20 mouse cellular contexts compared by ENCODE assay signal in the genomic region with DNA sequence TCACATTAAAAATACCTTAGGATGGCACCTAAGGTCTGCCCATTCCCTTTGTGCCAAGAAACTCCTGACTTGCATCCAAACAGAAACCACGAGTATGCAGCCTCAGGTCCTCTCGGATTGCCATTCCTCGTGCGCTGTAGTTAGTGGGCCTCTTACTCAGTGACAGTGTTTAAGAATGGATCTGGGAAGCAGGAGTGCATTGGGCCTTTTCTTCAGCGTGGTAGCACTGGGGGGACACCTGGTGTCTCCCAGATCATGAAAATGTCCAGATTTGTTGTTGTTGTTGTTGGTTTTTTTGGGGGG.
DNase-seq lines count a peak whose midpoint lies in the region; ATAC-seq and TF ChIP-seq lines count a peak whose summit lies in the region.
"Had no signal": no experiment of that assay in that cellular context is flagged by ENCODE, and none has a peak within 500 bp of the region (broad histone marks: within the 10 kb centered on the region; RNA-seq: fewer than 3 reads in every experiment).

No protein-coding gene starts in this region.

- no peaks in the 10 kb centered on the region for H3K27me3 ChIP-seq in embryonic facial prominence, embryonic 14.5 days (replicated peaks; ENCODE audit: control insufficient read depth, insufficient read depth, low read length)
- no peaks in the 10 kb centered on the region for H3K27me3 ChIP-seq in embryonic facial prominence, embryonic 10.5 days (replicated peaks; ENCODE audit: low read depth, poor library complexity, severe bottlenecking)
- no peaks in the 10 kb centered on the region for H3K27me3 ChIP-seq in hindbrain, embryonic 13.5 days
- H3K27me3 ChIP-seq in hindbrain, embryonic 10.5 days (ENCODE audit: insufficient read depth, poor library complexity, severe bottlenecking): no peaks in the 10 kb centered on the region
- no peaks in the 10 kb centered on the region for H3K27me3 ChIP-seq in Patski
- H3K27me3 ChIP-seq in midbrain, embryonic 14.5 days (ENCODE audit: control insufficient read depth, insufficient read depth, low read length): no peaks in the 10 kb centered on the region
- H3K27me3 ChIP-seq: embryonic facial prominence, embryonic 13.5 days; kidney, embryonic 15.5 days; limb, embryonic 13.5 days; liver, embryonic 12.5 days; stomach, embryonic 15.5 days had no signal

- H3K27ac ChIP-seq in embryonic facial prominence, embryonic 14.5 days (replicated peaks; ENCODE audit: low read depth, low read length): no peak overlapping the region
- no peak overlapping the region for H3K27ac ChIP-seq in embryonic facial prominence, embryonic 10.5 days (replicated peaks)
- no peak overlapping the region for H3K27ac ChIP-seq in hindbrain, embryonic 13.5 days
- no peak overlapping the region for H3K27ac ChIP-seq in hindbrain, embryonic 10.5 days
- H3K27ac ChIP-seq in midbrain, embryonic 14.5 days (replicated peaks; ENCODE audit: low read depth, low read length): no peak overlapping the region
- H3K27ac ChIP-seq: embryonic facial prominence, embryonic 13.5 days; heart, adult 2 months; kidney, embryonic 15.5 days; limb, embryonic 13.5 days; liver, embryonic 12.5 days; stomach, embryonic 15.5 days had no signal

- peaks cover 11% of the 10 kb centered on the region for H3K4me1 ChIP-seq in embryonic facial prominence, embryonic 14.5 days (ENCODE audit: control insufficient read depth, insufficient read depth, low read length)
- H3K4me1 ChIP-seq in embryonic facial prominence, embryonic 10.5 days: no peaks in the 10 kb centered on the region
- peaks cover 11% of the 10 kb centered on the region for H3K4me1 ChIP-seq in hindbrain, embryonic 13.5 days (replicated peaks)
- peaks cover 3% of the 10 kb centered on the region; the same call in 1 of the 2 replicates for H3K4me1 ChIP-seq in hindbrain, embryonic 10.5 days (replicated peaks)
- no peaks in the 10 kb centered on the region for H3K4me1 ChIP-seq in midbrain, embryonic 14.5 days (ENCODE audit: control insufficient read depth, insufficient read depth, low read length)
- H3K4me1 ChIP-seq: kidney, embryonic 15.5 days; limb, embryonic 13.5 days; liver, embryonic 12.5 days; stomach, embryonic 15.5 days had no signal

- CTCF ChIA-PET in Patski (lab: Charles Lee): no interaction called here

- TF ChIP-seq CTCF in Patski (IDR thresholded peaks at IDR 0.05): no peak

- DNase-seq in embryonic facial prominence, embryonic 14.5 days (ENCODE audit: low spot score): no peak
- DNase-seq in embryonic facial prominence, embryonic 10.5 days (ENCODE audit: low spot score): no peak
- no peak for DNase-seq in hindbrain, embryonic 10.5 days (ENCODE audit: low spot score)
- DNase-seq in Patski (ENCODE audit: low read depth, low spot score) (peak; percentile 38), MN1 (ENCODE audit: low spot score) (no peak)
- no peak for DNase-seq in midbrain, embryonic 14.5 days
- no peak for DNase-seq in adrenal gland, postnatal 10 days
- DNase-seq: gastrocnemius, postnatal 25 days; heart, adult 2 months; kidney, adult 11 months; lung, adult 18-20 months; lung, postnatal 14 days; thymus, postnatal 25 days had no signal

- POLR2A ChIA-PET in Patski (lab: Charles Lee): no interaction called here

- 48% methylated on average over 5 of the region's 5 CpGs for WGBS in embryonic facial prominence, embryonic 14.5 days
- WGBS in embryonic facial prominence, embryonic 10.5 days: 74% methylated on average over 5 of the region's 5 CpGs
- WGBS in hindbrain, embryonic 13.5 days: 55% methylated on average over 5 of the region's 5 CpGs
- WGBS in hindbrain, embryonic 10.5 days: 84% methylated on average over 5 of the region's 5 CpGs
- 65% methylated on average over 5 of the region's 5 CpGs for WGBS in midbrain, embryonic 14.5 days

- ATAC-seq in embryonic facial prominence, embryonic 14.5 days (ENCODE audit: low read depth): peak; percentile 71
- ATAC-seq in hindbrain, embryonic 13.5 days (ENCODE audit: low FRiP score): peak; percentile 55
- ATAC-seq in Patski: peak; percentile 82
- 0 out of 2 replicates have a peak, but pooled peaks have one; percentile 37 for ATAC-seq in midbrain, embryonic 14.5 days (ENCODE audit: low FRiP score, low TSS enrichment)
- ATAC-seq: CD4-positive, CD25-positive, alpha-beta regulatory T cell, adult 4 months; liver, embryonic 12.5 days had no signal

- H3K36me3 ChIP-seq in embryonic facial prominence, embryonic 14.5 days (ENCODE audit: control insufficient read depth, insufficient read depth, low read length): no peaks in the 10 kb centered on the region
- no peaks in the 10 kb centered on the region for H3K36me3 ChIP-seq in embryonic facial prominence, embryonic 10.5 days (replicated peaks)
- no peaks in the 10 kb centered on the region for H3K36me3 ChIP-seq in hindbrain, embryonic 13.5 days
- no peaks in the 10 kb centered on the region for H3K36me3 ChIP-seq in hindbrain, embryonic 10.5 days
- H3K36me3 ChIP-seq in midbrain, embryonic 14.5 days (ENCODE audit: control insufficient read depth, insufficient read depth, low read length): no peaks in the 10 kb centered on the region
- H3K36me3 ChIP-seq: embryonic facial prominence, embryonic 13.5 days; kidney, embryonic 15.5 days; limb, embryonic 13.5 days; liver, embryonic 12.5 days; stomach, embryonic 15.5 days had no signal

- no peak overlapping the region for H3K4me3 ChIP-seq in embryonic facial prominence, embryonic 14.5 days (ENCODE audit: low read depth, low read length)
- no peak overlapping the region for H3K4me3 ChIP-seq in embryonic facial prominence, embryonic 10.5 days
- no peak overlapping the region for H3K4me3 ChIP-seq in hindbrain, embryonic 13.5 days
- no peak overlapping the region for H3K4me3 ChIP-seq in hindbrain, embryonic 10.5 days
- H3K4me3 ChIP-seq in midbrain, embryonic 14.5 days (replicated peaks; ENCODE audit: low read depth, low read length): no peak overlapping the region
- H3K4me3 ChIP-seq: embryonic facial prominence, embryonic 13.5 days; heart, adult 2 months; kidney, embryonic 15.5 days; limb, embryonic 13.5 days; liver, embryonic 12.5 days; stomach, embryonic 15.5 days had no signal

- no peaks in the 10 kb centered on the region for H3K9me3 ChIP-seq in embryonic facial prominence, embryonic 14.5 days (ENCODE audit: control insufficient read depth, low read length)
- H3K9me3 ChIP-seq in embryonic facial prominence, embryonic 10.5 days: no peaks in the 10 kb centered on the region
- H3K9me3 ChIP-seq in hindbrain, embryonic 13.5 days: no peaks in the 10 kb centered on the region
- H3K9me3 ChIP-seq in hindbrain, embryonic 10.5 days: no peaks in the 10 kb centered on the region
- H3K9me3 ChIP-seq in midbrain, embryonic 14.5 days (ENCODE audit: control insufficient read depth, low read length): no peaks in the 10 kb centered on the region
- H3K9me3 ChIP-seq: embryonic facial prominence, embryonic 13.5 days; kidney, embryonic 15.5 days; limb, embryonic 13.5 days; liver, embryonic 12.5 days; stomach, embryonic 15.5 days had no signal

- H3K4me2 ChIP-seq in embryonic facial prominence, embryonic 14.5 days (ENCODE audit: low read depth, low read length): no peak overlapping the region
- H3K4me2 ChIP-seq in hindbrain, embryonic 13.5 days: no peak overlapping the region
- H3K4me2 ChIP-seq in midbrain, embryonic 14.5 days (ENCODE audit: low read length): no peak overlapping the region
- H3K4me2 ChIP-seq: embryonic facial prominence, embryonic 13.5 days; kidney, embryonic 15.5 days; limb, embryonic 13.5 days; liver, embryonic 12.5 days; stomach, embryonic 15.5 days had no signal

- H3K9ac ChIP-seq in embryonic facial prominence, embryonic 14.5 days (ENCODE audit: low read depth, low read length): no peak overlapping the region
- H3K9ac ChIP-seq in hindbrain, embryonic 13.5 days: no peak overlapping the region
- no peak overlapping the region for H3K9ac ChIP-seq in midbrain, embryonic 14.5 days (replicated peaks; ENCODE audit: low read length)
- H3K9ac ChIP-seq: embryonic facial prominence, embryonic 13.5 days; kidney, embryonic 15.5 days; limb, embryonic 13.5 days; liver, embryonic 12.5 days; stomach, embryonic 15.5 days had no signal

- in situ Hi-C loops in Patski (cut with MboI; ENCODE audit: low pct_unique_long_range_greater_than_20kb): no loop called here
